8 mouse cellular contexts compared by ENCODE assay signal in the genomic region with DNA sequence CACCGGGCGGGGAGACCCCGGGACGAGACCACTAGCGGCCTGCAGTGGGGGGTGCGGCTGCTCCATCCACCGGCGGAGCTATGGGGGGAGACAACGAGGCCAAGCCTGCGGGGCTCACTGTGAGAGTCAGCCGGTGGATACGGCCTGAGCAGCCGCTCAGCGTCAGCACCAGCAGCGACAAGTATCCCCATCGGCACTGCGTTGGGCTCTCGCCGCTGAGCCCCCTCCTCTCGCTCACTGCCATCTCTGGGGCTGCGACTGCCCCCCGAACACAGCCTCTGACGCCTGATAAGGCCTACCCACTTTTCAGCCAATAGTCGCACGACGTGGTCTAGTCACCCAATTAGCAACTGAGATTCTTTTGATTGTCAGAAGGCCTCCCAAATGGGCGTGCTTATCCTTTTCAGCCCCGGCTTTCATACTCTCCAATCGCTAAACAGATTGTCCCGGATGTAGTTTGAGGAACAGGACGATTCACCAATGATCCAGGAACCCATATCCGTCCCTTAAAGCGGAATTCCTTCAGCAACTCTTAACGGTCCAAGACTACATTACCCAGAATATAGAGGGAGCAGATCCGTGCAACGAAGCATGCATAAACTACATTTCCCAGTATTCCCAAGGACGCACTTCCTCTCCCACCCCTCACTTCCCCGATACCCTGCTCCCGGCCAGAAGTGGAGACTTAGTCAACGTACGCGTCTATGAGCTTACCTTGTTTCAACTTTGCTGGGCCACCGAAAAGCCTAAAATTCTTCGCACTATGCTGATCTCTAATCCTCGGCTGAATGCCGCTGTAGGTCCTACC. TPM values are rescaled to one million over a fixed set of nuclear protein-coding genes. Genes with fewer than 3 reads are reported as not detected.
A peak's percentile ranks its signal among the peaks of the same experiment; 100 is the strongest.
DNase-seq lines count a peak whose midpoint lies in the region; ATAC-seq lines count a peak whose summit lies in the region.

No protein-coding gene starts in this region.

- under 1% methylated on average over 46 of the region's 46 CpGs for WGBS in hindbrain, embryonic 11.5 days

- H3K4me3 ChIP-seq in hindbrain, embryonic 11.5 days (ENCODE audit: low read depth, low read length), result peak overlapping the region; percentile 61

- DNase-seq in Muller cell, postnatal 12 days (ENCODE audit: inconsistent ontology term), result peak; percentile 98
- peak; percentile 98 for DNase-seq in cerebellum, adult 9-11 months
- peak; percentile 98 to 99 for DNase-seq in frontal cortex, adult 2 months (ENCODE audit: extremely low spot score in 1 of 2, low spot score in 1 of 2)
- DNase-seq in hindbrain, embryonic 11.5 days (ENCODE audit: low spot score), result peak; percentile 91
- DNase-seq in layer of hippocampus, postnatal 10 days (ENCODE audit: low spot score in 2 of 2), result peak; percentile 90 to 92
- DNase-seq in lung, postnatal 10 days, result peak; percentile 96
- peak; percentile 84 for DNase-seq in ovary, postnatal 36 days (ENCODE audit: low spot score)
- peak; percentile 91 for DNase-seq in thymus, postnatal 25 days

- H3K9me3 ChIP-seq in hindbrain, embryonic 11.5 days (ENCODE audit: control insufficient read depth, low read length), result no peaks in the 10 kb centered on the region

- ATAC-seq in hindbrain, embryonic 11.5 days (ENCODE audit: low FRiP score), result peak; percentile 93

- H3K4me2 ChIP-seq in hindbrain, embryonic 11.5 days (replicated peaks; ENCODE audit: low read depth, low read length), result peak overlapping the region; percentile 82

- H3K36me3 ChIP-seq in hindbrain, embryonic 11.5 days (ENCODE audit: control insufficient read depth, insufficient read depth, low read length), result no peaks in the 10 kb centered on the region

- no peaks in the 10 kb centered on the region for H3K27me3 ChIP-seq in hindbrain, embryonic 11.5 days (ENCODE audit: control insufficient read depth, insufficient read depth, low read length)

- peak overlapping the region; percentile 86 for H3K9ac ChIP-seq in hindbrain, embryonic 11.5 days (ENCODE audit: low read depth, low read length)

- peaks cover 12% of the 10 kb centered on the region for H3K4me1 ChIP-seq in hindbrain, embryonic 11.5 days (replicated peaks; ENCODE audit: control insufficient read depth, insufficient read depth, low read length)

- peak overlapping the region; percentile 92 for H3K27ac ChIP-seq in hindbrain, embryonic 11.5 days (ENCODE audit: low read depth, low read length)

RNA-seq across cellular contexts. Expression of gene Gpr108, which starts 0.6 kb away (rescaled TPM):
- 25.0 and 26.1 TPM in 2 replicates for polyA plus RNA-seq in frontal cortex, adult 2 months (2012; rRNA removed)
- 23.5 and 23.9 TPM in 2 replicates for polyA plus RNA-seq in hindbrain, embryonic 11.5 days (2014; fragmentation: Nextera tagmentation; extraction: Ambion mirVana)
- total RNA-seq in layer of hippocampus, postnatal 10 days (2021), result 10 to 100 TPM; 15.0 to 16.3 TPM

RNA-seq across cellular contexts. Expression of gene Trip10, which starts 1.7 kb away (rescaled TPM):
- polyA plus RNA-seq in frontal cortex, adult 2 months (2012; rRNA removed), result 7.9 and 10.0 TPM in 2 replicates
- polyA plus RNA-seq in hindbrain, embryonic 11.5 days (2014; fragmentation: Nextera tagmentation; extraction: Ambion mirVana), result 21.8 and 21.9 TPM in 2 replicates
- 1 to 10 TPM; 6.6 to 8.0 TPM for total RNA-seq in layer of hippocampus, postnatal 10 days (2021)

RNA-seq across cellular contexts. Expression of gene C3, which starts 19.7 kb away (rescaled TPM):
- polyA plus RNA-seq in frontal cortex, adult 2 months (2012; rRNA removed), result 0.18 and 1.6 TPM in 2 replicates
- 0.36 and 0.82 TPM in 2 replicates for polyA plus RNA-seq in hindbrain, embryonic 11.5 days (2014; fragmentation: Nextera tagmentation; extraction: Ambion mirVana)
- 1 to 10 TPM; 2.7 to 2.8 TPM for total RNA-seq in layer of hippocampus, postnatal 10 days (2021)

RNA-seq across cellular contexts. Expression of gene Vav1, which starts 31.3 kb away (rescaled TPM):
- polyA plus RNA-seq in frontal cortex, adult 2 months (2012; rRNA removed), result 3.1 and 4.4 TPM in 2 replicates
- polyA plus RNA-seq in hindbrain, embryonic 11.5 days (2014; fragmentation: Nextera tagmentation; extraction: Ambion mirVana), result 2.5 and 2.6 TPM in 2 replicates
- 1 to 10 TPM; 4.4 to 4.6 TPM for total RNA-seq in layer of hippocampus, postnatal 10 days (2021)

RNA-seq across cellular contexts. Expression of gene Tnfsf14, which starts 53.6 kb away (rescaled TPM):
- not detected in 2 replicates for polyA plus RNA-seq in frontal cortex, adult 2 months (2012; rRNA removed)
- 0.09 TPM in 1 of 2 replicates, not detected in the other for polyA plus RNA-seq in hindbrain, embryonic 11.5 days (2014; fragmentation: Nextera tagmentation; extraction: Ambion mirVana)
- total RNA-seq in layer of hippocampus, postnatal 10 days (2021), result not detected

Comparison
In these comparisons a context has a peak if more than half of its experiments do, and no peak if none do; other contexts are left out.
1. Peak in every context shown above with its lines: DNase-seq, ATAC-seq, H3K4me3 ChIP-seq and H3K27ac ChIP-seq.